Mouse (Mus musculus) kidney, postnatal 4 days (tissue): ENCODE data around the gene Irf3.

ENCODE experiments used
- DNase-seq, 2 experiments: peaks; one replicate each; pipeline ENCODE4 v3.0.0; 2021; ENCODE audit warnings: mixed read lengths in 2 of 2

Irf3 gene

GRCm38 (mm10) chr7:45036702-45037101 is 39.3 kb downstream of the Irf3 start:
- no peak for DNase-seq

GRCm38 (mm10) chr7:45037720-45038361 is 40.4 kb downstream of the Irf3 start:
- peak; percentile 81 to 84 for DNase-seq

- no peak for DNase-seq
Measured at GRCm38 (mm10) chr7:45038411-45038810, 41.0 kb downstream of the Irf3 start.

GRCm38 (mm10) chr7:45040851-45041250 is 43.4 kb downstream of the Irf3 start:
- DNase-seq = no peak

GRCm38 (mm10) chr7:45043307-45043706 is 45.9 kb downstream of the Irf3 start:
- no peak for DNase-seq

- DNase-seq = no peak
Measured at GRCm38 (mm10) chr7:45045741-45046140, 48.3 kb downstream of the Irf3 start.

- no peak for DNase-seq
Measured at GRCm38 (mm10) chr7:45046853-45047350, 49.5 kb downstream of the Irf3 start.

GRCm38 (mm10) chr7:45047491-45047890 is 50.0 kb downstream of the Irf3 start:
- no peak for DNase-seq

- DNase-seq = no peak
Measured at GRCm38 (mm10) chr7:45048001-45048890, 50.8 kb downstream of the Irf3 start.

- no peak for DNase-seq
Measured at GRCm38 (mm10) chr7:45048923-45049657, 51.6 kb downstream of the Irf3 start.

GRCm38 (mm10) chr7:45050945-45051600 is 53.6 kb downstream of the Irf3 start:
- DNase-seq = peak; percentile 87 to 92

- no peak for DNase-seq
Measured at GRCm38 (mm10) chr7:45051601-45051974, 54.1 kb downstream of the Irf3 start.
